Mouse (Mus musculus): ENCODE data around the gene D630045J12Rik. TPM values are rescaled to one million over a fixed set of nuclear protein-coding genes. Genes with fewer than 3 reads are reported as not detected.

D630045J12Rik gene
- 0.25 and 0.33 TPM in 2 replicates for polyA plus RNA-seq (2012; rRNA removed)

- WGBS: 2% methylated on average over 108 of the region's 118 CpGs
- no peak within 1 kb of the TSS for H3K27ac ChIP-seq (ENCODE audit: insufficient read depth, low read length)
- H3K4me1 ChIP-seq (ENCODE audit: control insufficient read depth, insufficient read depth, insufficient read length): peaks cover 6% of the 10 kb centered on the region; the same call in 1 of the 2 replicates
- peak; percentile 5 to 57 for DNase-seq (ENCODE audit: low read depth in 1 of 2, low spot score in 2 of 2)
- H3K4me3 ChIP-seq (ENCODE audit: extremely low read depth, insufficient read depth, insufficient read length): peak within 1 kb of the TSS; percentile 54
- no peaks in the 10 kb centered on the region for H3K36me3 ChIP-seq (ENCODE audit: control insufficient read depth, insufficient read depth, low read length)
- TF ChIP-seq CTCF (IDR thresholded peaks at IDR 0.05; ENCODE audit: extremely low read depth, insufficient read depth, insufficient read length, insufficient replicate concordance) (peak; percentile 14; the same call in 1 of the 2 replicates), POLR2A (IDR thresholded peaks at IDR 0.05; ENCODE audit: low read depth, low read length) (no peak)
- H3K27me3 ChIP-seq (ENCODE audit: control insufficient read depth, insufficient read depth, low read length): peaks cover 3% of the 10 kb centered on the region; the same call in 1 of the 2 replicates
Observed at GRCm38 (mm10) chr6:38253736-38254641, at the start of gene D630045J12Rik. D630045J12Rik (minus strand) TSS chr6:38254009.

DNA sequence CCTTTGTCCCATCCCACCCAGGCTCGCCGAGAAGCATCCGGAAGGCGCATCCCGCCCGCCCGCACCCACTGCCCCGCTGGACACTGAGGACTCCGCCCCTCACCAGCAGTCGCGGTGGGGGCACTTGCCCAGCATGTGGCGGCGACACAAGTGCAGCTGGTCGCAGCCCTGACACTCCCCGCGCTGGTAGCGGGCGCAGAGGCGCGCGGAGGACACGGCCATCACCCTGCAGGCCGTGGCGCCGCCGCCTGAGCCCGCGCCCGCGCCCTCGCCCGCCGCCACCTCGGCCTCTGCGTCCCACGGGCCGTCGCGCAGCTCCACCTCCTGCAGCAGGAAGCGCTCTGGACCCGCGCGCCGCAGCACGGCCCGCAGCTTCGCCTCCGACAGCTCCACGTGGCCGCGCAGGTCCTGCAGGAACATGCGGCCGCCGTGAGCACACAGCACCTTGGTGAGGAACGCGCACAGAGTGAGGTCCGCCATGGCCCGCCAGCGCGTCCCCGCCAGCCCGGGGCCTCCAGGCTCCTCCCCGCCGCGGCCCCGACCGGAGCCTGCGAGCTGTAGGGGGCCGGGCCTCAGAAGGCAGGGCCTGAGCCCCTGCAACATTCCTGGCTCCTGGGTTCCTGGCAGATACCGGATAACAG, 45.1 kb upstream of the D630045J12Rik start, which contains the start of gene Zc3hav1l:
TSS of gene Zc3hav1l (minus strand) at position 499 of the 641 bp plus-strand sequence.
- no peak for TF ChIP-seq POLR2A (IDR thresholded peaks at IDR 0.05; ENCODE audit: low read depth, low read length)
- no peak for TF ChIP-seq CTCF (IDR thresholded peaks at IDR 0.05; ENCODE audit: extremely low read depth, insufficient read depth, insufficient read length, insufficient replicate concordance)
- Histone ChIP-seq H3K4me3 (ENCODE audit: extremely low read depth, insufficient read depth, insufficient read length) (peak within 1 kb of the TSS; percentile 58), H3K36me3 (ENCODE audit: control insufficient read depth, insufficient read depth, low read length) (no peaks in the 10 kb centered on the region), H3K4me1 (ENCODE audit: control insufficient read depth, insufficient read depth, insufficient read length) (peaks cover 10% of the 10 kb centered on the region; the same call in 1 of the 2 replicates), H3K27me3 (ENCODE audit: control insufficient read depth, insufficient read depth, low read length) (peaks cover 2% of the 10 kb centered on the region; the same call in 1 of the 2 replicates), H3K27ac (ENCODE audit: insufficient read depth, low read length) (no peak within 1 kb of the TSS)
- peak in 1 of 2 experiments; percentile 20 for DNase-seq (ENCODE audit: low read depth in 1 of 2, low spot score in 2 of 2)
- WGBS: under 1% methylated on average over 69 of the region's 70 CpGs

DNA sequence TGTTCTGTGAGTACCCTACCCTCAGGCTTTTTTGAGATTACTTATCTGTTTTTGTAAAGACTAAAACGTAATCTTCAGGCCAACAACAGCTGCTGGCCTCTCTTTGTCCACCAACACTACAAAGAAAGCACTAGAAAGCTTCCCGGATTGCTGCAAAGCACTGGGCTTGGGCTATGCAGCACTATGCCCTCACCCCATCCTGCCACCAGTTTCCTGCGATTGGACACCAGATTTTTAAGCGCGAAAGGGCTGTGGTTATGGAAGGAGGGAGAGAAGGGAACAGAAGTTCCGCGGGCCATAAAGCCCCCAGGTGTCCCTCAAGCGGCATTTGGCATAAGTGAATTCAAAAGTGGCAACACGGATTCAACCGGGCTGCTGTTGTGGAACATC, 44.4 kb upstream of the D630045J12Rik start:
- Histone ChIP-seq H3K4me3 (ENCODE audit: extremely low read depth, insufficient read depth, insufficient read length) (peak overlapping the region; percentile 58; the same call in 1 of the 2 replicates), H3K36me3 (ENCODE audit: control insufficient read depth, insufficient read depth, low read length) (no peaks in the 10 kb centered on the region), H3K27me3 (ENCODE audit: control insufficient read depth, insufficient read depth, low read length) (peaks cover 2% of the 10 kb centered on the region; the same call in 1 of the 2 replicates), H3K4me1 (ENCODE audit: control insufficient read depth, insufficient read depth, insufficient read length) (peaks cover 10% of the 10 kb centered on the region; the same call in 1 of the 2 replicates), H3K27ac (ENCODE audit: insufficient read depth, low read length) (no peak overlapping the region)
- 3% methylated on average over 10 of the region's 10 CpGs for WGBS
- TF ChIP-seq CTCF (IDR thresholded peaks at IDR 0.05; ENCODE audit: extremely low read depth, insufficient read depth, insufficient read length, insufficient replicate concordance): no peak
- TF ChIP-seq POLR2A (IDR thresholded peaks at IDR 0.05; ENCODE audit: low read depth, low read length): no peak
- DNase-seq (ENCODE audit: low read depth in 1 of 2, low spot score in 2 of 2): no peak

DNA sequence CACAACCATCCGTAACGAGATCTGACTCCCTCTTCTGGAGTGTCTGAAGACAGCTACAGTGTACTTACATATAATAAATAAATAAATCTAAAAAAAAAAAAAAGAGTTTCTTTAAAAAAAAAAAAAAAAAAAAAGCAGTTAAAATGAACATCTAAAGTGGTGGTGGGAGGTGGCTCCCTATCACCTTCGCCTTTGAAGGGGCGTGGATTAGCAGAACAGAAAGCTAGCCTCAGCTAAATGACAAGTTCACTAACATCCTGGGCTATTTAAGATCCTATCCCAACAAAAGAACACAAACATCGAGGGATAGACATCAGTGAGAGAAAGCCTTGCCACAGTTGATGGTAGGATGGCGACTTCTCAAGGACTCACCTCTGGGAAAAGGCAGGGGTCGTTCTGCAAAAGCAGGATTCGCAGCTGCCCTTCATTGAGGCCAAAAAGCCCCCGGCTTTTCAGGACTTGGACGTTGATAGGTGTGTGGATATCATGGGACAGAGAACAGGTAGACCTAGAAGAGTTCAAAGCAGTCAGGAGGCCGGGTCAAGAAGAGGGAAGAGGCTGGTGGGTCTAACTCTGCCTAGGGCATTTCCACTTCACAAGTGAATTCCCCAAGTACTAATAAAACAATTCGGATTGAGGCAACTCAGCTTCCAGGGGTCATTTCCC, 43.9 kb upstream of the D630045J12Rik start:
- H3K36me3 ChIP-seq (ENCODE audit: control insufficient read depth, insufficient read depth, low read length): no peaks in the 10 kb centered on the region
- TF ChIP-seq CTCF (IDR thresholded peaks at IDR 0.05; ENCODE audit: extremely low read depth, insufficient read depth, insufficient read length, insufficient replicate concordance): no peak
- TF ChIP-seq POLR2A (IDR thresholded peaks at IDR 0.05; ENCODE audit: low read depth, low read length): no peak
- 70% methylated on average over 12 of the region's 12 CpGs for WGBS
- H3K27me3 ChIP-seq (ENCODE audit: control insufficient read depth, insufficient read depth, low read length): peaks cover 2% of the 10 kb centered on the region; the same call in 1 of the 2 replicates
- H3K4me1 ChIP-seq (ENCODE audit: control insufficient read depth, insufficient read depth, insufficient read length): peaks cover 10% of the 10 kb centered on the region; the same call in 1 of the 2 replicates
- H3K4me3 ChIP-seq (ENCODE audit: extremely low read depth, insufficient read depth, insufficient read length): no peak overlapping the region
- DNase-seq (ENCODE audit: low read depth in 1 of 2, low spot score in 2 of 2): no peak
- no peak overlapping the region for H3K27ac ChIP-seq (ENCODE audit: insufficient read depth, low read length)

- H3K4me3 ChIP-seq (ENCODE audit: extremely low read depth, insufficient read depth, insufficient read length): no peak overlapping the region
- H3K36me3 ChIP-seq (ENCODE audit: control insufficient read depth, insufficient read depth, low read length): no peaks in the 10 kb centered on the region
- H3K4me1 ChIP-seq (ENCODE audit: control insufficient read depth, insufficient read depth, insufficient read length): peaks cover 5% of the 10 kb centered on the region; the same call in 1 of the 2 replicates
- H3K27ac ChIP-seq (ENCODE audit: insufficient read depth, low read length): no peak overlapping the region
- H3K27me3 ChIP-seq (ENCODE audit: control insufficient read depth, insufficient read depth, low read length): peaks cover under 1% of the 10 kb centered on the region; the same call in 1 of the 2 replicates
- no peak for DNase-seq (ENCODE audit: low read depth in 1 of 2, low spot score in 2 of 2)
- WGBS: 87% methylated on average over 3 of the region's 3 CpGs
- TF ChIP-seq POLR2A (IDR thresholded peaks at IDR 0.05; ENCODE audit: low read depth, low read length) (no peak), CTCF (IDR thresholded peaks at IDR 0.05; ENCODE audit: extremely low read depth, insufficient read depth, insufficient read length, insufficient replicate concordance) (no peak)
Observed at GRCm38 (mm10) chr6:38293708-38294107, 39.9 kb upstream of the D630045J12Rik start.

Data from spleen, adult 2 months (tissue).